Mouse (Mus musculus) lung, adult 2 months (tissue): Measurements from ENCODE around the gene Dact2.

Source experiments
- CTCF ChIP-seq: fragments of 200-500 bp; IDR thresholded peaks from 2 replicates; pipeline ENCODE4 v1.5.1; 2011; ENCODE audit warnings: mild to moderate bottlenecking, low read length, control low read depth; ENCODE audit not compliant: insufficient read depth
- POLR2A ChIP-seq: fragments of 200-500 bp; IDR thresholded peaks from 2 replicates; pipeline ENCODE4 v1.6.1; 2011; ENCODE audit warnings: low read depth, mild to moderate bottlenecking, control low read depth, low read length, borderline replicate concordance; ENCODE audit errors: extremely low read depth

- TF ChIP-seq POLR2A (no peak), CTCF (no peak)
Observed at GRCm38 (mm10) chr17:14246266-14246665, 42.2 kb upstream of the Dact2 start.
